ENCODE assay signal across 9 mouse cellular contexts in the genomic region with DNA sequence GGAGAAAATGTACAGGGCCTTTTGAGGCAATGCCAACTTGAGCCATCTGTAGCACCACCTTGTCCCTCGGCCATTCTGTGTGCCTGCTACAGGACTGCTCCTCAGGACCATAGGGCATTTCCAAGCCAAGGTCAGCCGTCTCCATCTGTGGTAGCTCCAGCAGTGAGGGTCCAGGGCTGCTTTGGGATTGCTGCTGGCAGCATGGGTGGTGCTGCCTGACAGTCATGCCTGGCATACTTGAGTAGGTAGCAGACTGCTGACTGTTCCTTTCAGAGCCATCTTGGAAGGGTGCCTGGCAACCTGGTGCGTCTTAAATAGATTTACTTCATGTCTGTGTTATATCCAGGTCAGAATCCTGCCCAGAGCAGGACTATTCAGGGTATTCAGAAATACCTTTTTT.
DNase-seq lines count a peak whose midpoint lies in the region.
"Had no signal": no experiment of that assay in that cellular context is flagged by ENCODE, and none has a peak within 500 bp of the region (broad histone marks: within the 10 kb centered on the region; RNA-seq: fewer than 3 reads in every experiment).

No protein-coding gene starts in this region.

- peak; percentile 6 for DNase-seq in kidney, adult 18-20 months
- no peak for DNase-seq in kidney, adult 9 months
- DNase-seq in cerebellum, adult 18-20 months = peak; percentile 89 to 93
- DNase-seq in frontal cortex, postnatal 36 days (ENCODE audit: low spot score in 2 of 2) = peak; percentile 57 to 73
- DNase-seq in right cerebral cortex, adult 2 months (ENCODE audit: low spot score in 2 of 2) = peak; percentile 43 to 66
- DNase-seq in lung, adult 18-20 months = no peak
- no peak for DNase-seq in lung, postnatal 10 days
- no peak for DNase-seq in adipocyte (ENCODE audit: low spot score)
- DNase-seq: lung, postnatal 4 days had no signal

Comparison
In these comparisons a context has a peak if more than half of its experiments do, and no peak if none do; other contexts are left out.
1. DNase-seq: peak in kidney, adult 18-20 months (single experiment), cerebellum, adult 18-20 months (2 of 2), frontal cortex, postnatal 36 days (2 of 2) and right cerebral cortex, adult 2 months (2 of 2); none in kidney, adult 9 months (single experiment), lung, adult 18-20 months (0 of 2), lung, postnatal 10 days (single experiment) and adipocyte (single experiment).